Mouse (Mus musculus) megakaryocyte progenitor cell, adult 5-6 weeks (primary cell): ENCODE results near the gene Gapt. TPM values are rescaled to one million over a fixed set of nuclear protein-coding genes. Genes with fewer than 3 reads are reported as not detected.

Experiments used
- ATAC-seq: replicated peaks from 2 replicates; pipeline ENCODE4 v1.8.0; 2016; ENCODE audit warnings: mild to moderate bottlenecking, moderate TSS enrichment, inconsistent platforms; ENCODE audit not compliant: poor library complexity
- total RNA-seq, 2 experiments: library from RNA; stranded (forward) in 1 of 2; stranded (reverse) in 1 of 2; fragments of 157-497, 149-512 nt in 1 of 2; fragments of 200-1000 nt in 1 of 2; gene quantifications; 2 replicates each; pipeline versions ENCODE4 v1.2.3 to v1.2.4; 2015 to 2017

Gapt gene
- total RNA-seq, 2 experiments from 2014 or later = 9.2 to 40.7 TPM

GRCm38 (mm10) chr13:110351051-110351450 lies 5.9 kb downstream of the Gapt start:
- ATAC-seq = no peak

- peak; percentile 64 for ATAC-seq
Measured at GRCm38 (mm10) chr13:110346707-110347106, 10.3 kb downstream of the Gapt start.

DNA sequence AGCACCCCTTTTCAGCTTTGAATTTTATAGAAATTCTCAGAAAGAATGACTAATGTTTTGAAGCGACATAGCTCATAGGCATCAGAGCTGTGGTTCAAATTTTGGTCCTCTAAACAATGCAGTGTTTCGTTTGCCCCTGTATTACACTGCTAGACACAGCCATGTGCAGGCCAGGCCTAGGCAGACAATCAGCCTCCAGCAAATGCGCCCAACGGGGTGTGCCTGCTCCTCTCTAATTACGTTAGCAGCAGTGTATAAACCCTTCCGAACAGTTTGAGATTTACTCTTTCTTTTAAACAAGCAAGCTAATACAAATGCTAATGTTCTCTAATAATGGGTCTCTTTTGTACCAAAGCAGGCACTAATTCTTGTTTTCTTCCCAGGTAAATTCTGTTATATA lies 14.4 kb downstream of the Gapt start:
- ATAC-seq = no peak

DNA sequence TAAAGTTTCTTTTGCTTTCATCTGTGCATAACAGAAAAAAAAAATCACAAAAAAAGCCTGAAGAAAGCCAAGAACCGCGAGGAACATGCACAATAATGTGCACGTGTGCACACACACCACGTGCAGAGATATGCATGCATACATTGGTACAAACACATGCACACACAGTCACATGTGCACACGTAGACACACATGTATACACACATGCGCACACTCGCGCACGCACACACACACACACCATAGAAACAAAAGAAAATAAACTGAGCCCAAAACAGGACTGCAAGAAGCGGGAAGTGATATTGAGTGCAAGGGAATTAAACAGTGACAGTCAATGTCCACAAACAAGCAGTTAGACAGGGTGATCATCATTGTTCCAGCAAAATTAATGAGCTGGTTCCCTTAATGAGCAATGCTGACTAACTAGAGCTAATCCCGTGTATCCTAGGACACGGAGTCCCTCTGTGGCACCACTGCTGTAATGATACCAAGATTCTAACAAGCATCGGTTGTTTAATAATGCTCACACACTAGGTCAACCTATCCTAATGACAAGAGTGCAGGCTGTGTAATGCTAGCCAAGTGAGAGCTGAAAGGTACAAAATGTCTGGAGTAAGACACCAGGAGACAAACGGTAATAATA lies 23.9 kb downstream of the Gapt start:
- no peak for ATAC-seq

GRCm38 (mm10) chr13:110318746-110319145 lies 38.3 kb downstream of the Gapt start:
- ATAC-seq = no peak

DNA sequence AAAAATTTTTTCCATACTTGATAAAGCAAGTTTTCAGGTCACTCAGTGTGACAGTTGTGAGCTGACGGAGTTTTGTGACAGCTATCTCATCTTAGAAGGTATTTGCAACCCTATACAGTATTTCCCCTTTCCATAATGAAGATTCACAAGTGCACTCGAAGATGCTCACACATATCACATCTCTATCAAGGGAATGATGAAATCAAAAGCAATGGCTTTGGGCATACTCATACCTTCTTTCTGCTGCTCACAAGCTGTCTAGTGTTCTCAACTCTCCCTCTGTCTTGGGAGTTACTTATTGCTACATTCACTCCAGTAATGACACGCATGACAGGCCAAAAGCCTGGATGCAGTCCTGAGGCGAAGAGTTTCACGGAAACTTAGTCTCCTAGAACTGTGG lies 49.8 kb downstream of the Gapt start:
- no peak for ATAC-seq

Other genes starting within 250 kb of the Gapt start
- gene Rab3c, start 76.2 kb downstream of the Gapt start, total RNA-seq (2015) = not detected in 2 replicates
- not detected in 2 replicates for gene Rab3c, start 76.2 kb downstream of the Gapt start, total RNA-seq (2017)
- 0.61 and 0.77 TPM in 2 replicates for gene Plk2, start 37.8 kb upstream of the Gapt start, total RNA-seq (2015)
- 2.0 and 2.9 TPM in 2 replicates for gene Plk2, start 37.8 kb upstream of the Gapt start, total RNA-seq (2017)